Comparison of ENCODE assay signal across 19 mouse cellular contexts in genomic region chr2:172159909-172160308, GRCm38 (mm10).
DNase-seq lines count a peak whose midpoint lies in the region; ATAC-seq lines count a peak whose summit lies in the region.
"Had no signal": no experiment of that assay in that cellular context is flagged by ENCODE, and none has a peak within 500 bp of the region (broad histone marks: within the 10 kb centered on the region; RNA-seq: fewer than 3 reads in every experiment).

No protein-coding gene starts in this region.

- intact Hi-C loops in heart, postnatal 36 days (cut with DNase I), result no loop called here

- no peak for DNase-seq in frontal cortex, postnatal 25 days (ENCODE audit: low spot score in 2 of 2)
- peak; percentile 36 to 37 for DNase-seq in frontal cortex, postnatal 36 days (ENCODE audit: low spot score in 2 of 2)
- peak; percentile 61 for DNase-seq in right cerebral cortex, adult 18-20 months
- peak; percentile 4 for DNase-seq in right cerebral cortex, postnatal 4 days
- DNase-seq in urinary bladder, postnatal 4 days (ENCODE audit: low spot score in 2 of 2), result no peak
- no peak for DNase-seq in heart, postnatal 36 days
- DNase-seq: adrenal gland, postnatal 36 days; cerebellum, adult 11 months; cerebellum, adult 9-11 months; gastrocnemius, postnatal 36 days; heart, postnatal 4 days; kidney, adult 9 months; kidney, postnatal 14 days; liver; lung, postnatal 36 days; midbrain, embryonic 14.5 days had no signal

- peak; percentile 86 for ATAC-seq in frontal cortex, adult (ENCODE audit: low TSS enrichment)
- no peak for ATAC-seq in megakaryocyte-erythroid progenitor cell, adult 5-6 weeks (replicated peaks; ENCODE audit: low FRiP score, low TSS enrichment, poor library complexity, severe bottlenecking)
- ATAC-seq: intestine, embryonic 16.5 days had no signal

Comparison
In these comparisons a context has a peak if more than half of its experiments do, and no peak if none do; other contexts are left out.
1. DNase-seq: peak in frontal cortex, postnatal 36 days (2 of 2), right cerebral cortex, adult 18-20 months (single experiment) and right cerebral cortex, postnatal 4 days (single experiment); none in frontal cortex, postnatal 25 days (0 of 2), urinary bladder, postnatal 4 days (0 of 2) and heart, postnatal 36 days (0 of 2).